Mouse (Mus musculus) midbrain, embryonic 14.5 days (tissue): Measurements from ENCODE around the gene Col5a3. TPM values are rescaled to one million over a fixed set of nuclear protein-coding genes. Genes with fewer than 3 reads are reported as not detected.

Source experiments
- ATAC-seq: fragments of 200-750 bp; cut with Nextera tagmentation; 2 replicates; pipeline ENCODE4 v1.8.0; 2017; ENCODE audit warnings: moderate number of reproducible peaks, moderate library complexity; ENCODE audit not compliant: low FRiP score, low TSS enrichment
- DNase-seq: peaks from one replicate; pipeline ENCODE4 v3.0.0-alpha.2; 2015
- H3K27ac ChIP-seq: fragments of 300-500 bp; sonication (generic); replicated peaks from 2 replicates; pipeline ENCODE4 v1.5.1; 2014; ENCODE audit warnings: mild to moderate bottlenecking, low read depth, low read length, moderate library complexity
- H3K27me3 ChIP-seq: fragments of 300-500 bp; sonication (generic); 2 replicates; pipeline ENCODE4 v1.6.1; 2014; ENCODE audit warnings: low read length, control low read depth, mixed read lengths; ENCODE audit not compliant: control insufficient read depth, insufficient read depth
- H3K36me3 ChIP-seq: fragments of 300-500 bp; sonication (generic); 2 replicates; pipeline ENCODE4 v1.6.1; 2014; ENCODE audit warnings: low read length, control low read depth; ENCODE audit not compliant: control insufficient read depth, insufficient read depth
- H3K4me1 ChIP-seq: fragments of 300-500 bp; sonication (generic); 2 replicates; pipeline ENCODE4 v1.6.1; 2014; ENCODE audit warnings: mild to moderate bottlenecking, antibody characterized with exemption, low read length, control low read depth; ENCODE audit not compliant: control insufficient read depth, insufficient read depth
- H3K4me2 ChIP-seq: fragments of 300-500 bp; sonication (generic); 2 replicates; pipeline ENCODE4 v1.6.1; 2014; ENCODE audit warnings: mild to moderate bottlenecking, low read length, moderate library complexity
- H3K4me3 ChIP-seq: fragments of 300-500 bp; sonication (generic); replicated peaks from 2 replicates; pipeline ENCODE4 v1.5.1; 2014; ENCODE audit warnings: low read depth, low read length
- H3K9ac ChIP-seq: fragments of 300-500 bp; sonication (generic); replicated peaks from 2 replicates; pipeline ENCODE4 v1.6.1; 2014; ENCODE audit warnings: mild to moderate bottlenecking, low read length, moderate library complexity
- H3K9me3 ChIP-seq: fragments of 300-500 bp; sonication (generic); 2 replicates; pipeline ENCODE4 v1.6.1; 2016; ENCODE audit warnings: low read length, control low read depth, mixed read lengths; ENCODE audit not compliant: control insufficient read depth
- WGBS: fragments of 180-500 bp; shearing (Covaris S2); extraction: QIAGEN DNeasy Blood & Tissue Kit; methylation state at CpG from one replicate; pipeline ENCODE4 v1.1.7; 2014; 5-methylcytosine and 5-hydroxymethylcytosine counted together
- polyA plus RNA-seq: library from polyadenylated mRNA; unstranded; fragments of >200 nt; fragmentation: Nextera tagmentation; extraction: Ambion mirVana; gene quantifications from 2 replicates; pipeline ENCODE4 v1.2.1, GENCODE M21; 2014

Gene Col5a3
- polyA plus RNA-seq, 1 experiment from 2014 or later, result 0.45 TPM

DNA sequence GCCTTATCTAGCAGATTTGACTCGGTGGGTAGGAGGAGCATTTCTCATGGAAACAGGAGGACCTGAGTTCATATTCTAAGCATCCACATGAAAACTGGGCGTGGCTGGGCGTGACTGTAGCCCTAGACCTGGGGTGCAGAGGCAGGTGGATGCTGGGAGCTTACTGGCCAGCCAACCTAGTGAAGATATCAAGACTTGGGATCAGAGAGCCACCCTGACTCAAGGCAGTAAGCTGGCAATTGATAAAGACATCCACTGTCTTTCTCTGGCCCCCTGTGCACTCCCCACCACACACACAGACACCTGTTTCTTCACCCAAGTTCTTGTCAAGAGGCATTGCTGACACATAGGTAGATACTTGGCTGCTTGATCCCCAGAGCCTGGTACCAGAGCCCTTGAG is 66.3 kb downstream of the Col5a3 start:
- no peaks in the 10 kb centered on the region for H3K27me3 ChIP-seq
- H3K27ac ChIP-seq, result no peak overlapping the region
- H3K4me1 ChIP-seq, result peaks cover 9% of the 10 kb centered on the region
- H3K9me3 ChIP-seq, result no peaks in the 10 kb centered on the region
- H3K4me3 ChIP-seq, result no peak overlapping the region
- H3K36me3 ChIP-seq, result no peaks in the 10 kb centered on the region
- WGBS, result 91% methylated on average over 3 of the region's 3 CpGs
- no peak overlapping the region for H3K4me2 ChIP-seq
- DNase-seq (no peak), ATAC-seq (no peak)
- no peak overlapping the region for H3K9ac ChIP-seq

DNA sequence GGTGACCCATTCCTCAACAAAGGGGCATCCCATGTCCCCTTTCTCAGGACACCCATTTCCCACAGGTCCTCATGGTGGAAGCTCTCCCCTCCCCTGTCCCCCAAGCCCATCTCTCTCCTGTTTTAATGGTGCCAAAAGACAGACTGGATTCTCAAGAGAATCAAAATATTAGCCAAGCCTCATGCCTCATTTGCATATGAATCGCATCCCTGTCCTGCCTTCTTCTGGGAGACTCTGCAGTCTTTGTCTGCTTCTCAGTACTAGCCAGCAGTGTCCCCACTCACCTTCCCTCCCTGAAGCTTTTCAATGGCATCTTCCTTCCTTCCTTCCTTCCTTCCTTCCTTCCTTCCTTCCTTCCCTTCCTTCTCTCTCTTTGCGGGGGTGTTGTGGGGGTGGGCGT is 67.2 kb downstream of the Col5a3 start:
- H3K9me3 ChIP-seq, result no peaks in the 10 kb centered on the region
- no peak overlapping the region for H3K4me3 ChIP-seq
- no peak overlapping the region for H3K27ac ChIP-seq
- H3K4me1 ChIP-seq, result peaks cover 9% of the 10 kb centered on the region
- H3K27me3 ChIP-seq, result no peaks in the 10 kb centered on the region
- ATAC-seq (no peak), DNase-seq (peak; percentile 28)
- no peaks in the 10 kb centered on the region for H3K36me3 ChIP-seq
- WGBS, result 11% methylated on average over 3 of the region's 3 CpGs
- no peak overlapping the region for H3K9ac ChIP-seq
- H3K4me2 ChIP-seq, result no peak overlapping the region

GRCm38 (mm10) chr9:20746017-20746660 is 68.7 kb downstream of the Col5a3 start, which contains the start of gene Olfm2:
Gene Olfm2, minus strand, starts transcription at chr9:20746349.
- peaks cover 9% of the 10 kb centered on the region for H3K4me1 ChIP-seq
- no peaks in the 10 kb centered on the region for H3K27me3 ChIP-seq
- H3K4me2 ChIP-seq, result peak within 1 kb of the TSS; percentile 76
- H3K9ac ChIP-seq, result peak within 1 kb of the TSS; percentile 90
- ATAC-seq (peak; percentile 74), DNase-seq (peak; percentile 85)
- H3K36me3 ChIP-seq, result no peaks in the 10 kb centered on the region
- WGBS, result under 1% methylated on average over 38 of the region's 50 CpGs
- H3K4me3 ChIP-seq, result peak within 1 kb of the TSS; percentile 70
- H3K27ac ChIP-seq, result peak within 1 kb of the TSS; percentile 61
- H3K9me3 ChIP-seq, result no peaks in the 10 kb centered on the region

GRCm38 (mm10) chr9:20745129-20745966 is 69.5 kb downstream of the Col5a3 start:
- Histone ChIP-seq H3K4me3 (peak overlapping the region; percentile 70), H3K9me3 (no peaks in the 10 kb centered on the region), H3K27me3 (no peaks in the 10 kb centered on the region), H3K4me2 (peak overlapping the region; percentile 76), H3K4me1 (peaks cover 9% of the 10 kb centered on the region), H3K9ac (peak overlapping the region; percentile 90), H3K27ac (peak overlapping the region; percentile 61), H3K36me3 (no peaks in the 10 kb centered on the region)
- 11% methylated on average over 17 of the region's 17 CpGs for WGBS
- DNase-seq (peak; percentile 56), ATAC-seq (peak; percentile 35)

- Histone ChIP-seq H3K4me2 (peak overlapping the region; percentile 76), H3K4me3 (peak overlapping the region; percentile 70), H3K4me1 (peaks cover 9% of the 10 kb centered on the region), H3K9ac (no peak overlapping the region; the same call in 1 of the 2 replicates), H3K27ac (no peak overlapping the region), H3K9me3 (no peaks in the 10 kb centered on the region), H3K36me3 (no peaks in the 10 kb centered on the region), H3K27me3 (no peaks in the 10 kb centered on the region)
- DNase-seq, result peak; percentile 60
- 7% methylated on average over 22 of the region's 22 CpGs for WGBS
- ATAC-seq, result no peak
Measured at GRCm38 (mm10) chr9:20743946-20744738, 70.7 kb downstream of the Col5a3 start.

- H3K9ac ChIP-seq, result no peak overlapping the region
- no peaks in the 10 kb centered on the region for H3K4me1 ChIP-seq
- no peaks in the 10 kb centered on the region for H3K27me3 ChIP-seq
- peak; percentile 87 for DNase-seq
- H3K9me3 ChIP-seq, result no peaks in the 10 kb centered on the region
- 2% methylated on average over 12 of the region's 12 CpGs for WGBS
- no peak overlapping the region for H3K4me2 ChIP-seq
- H3K27ac ChIP-seq, result no peak overlapping the region
- peak; percentile 49; the same call in 1 of the 2 replicates for ATAC-seq
- no peak overlapping the region for H3K4me3 ChIP-seq
- H3K36me3 ChIP-seq, result no peaks in the 10 kb centered on the region
Measured at GRCm38 (mm10) chr9:20740407-20740806, 74.5 kb downstream of the Col5a3 start.

GRCm38 (mm10) chr9:20738251-20738999 is 76.4 kb downstream of the Col5a3 start:
- no peaks in the 10 kb centered on the region for H3K4me1 ChIP-seq
- H3K27me3 ChIP-seq, result no peaks in the 10 kb centered on the region
- no peak overlapping the region for H3K4me2 ChIP-seq
- no peaks in the 10 kb centered on the region for H3K9me3 ChIP-seq
- 47% methylated on average over 8 of the region's 8 CpGs for WGBS
- H3K27ac ChIP-seq, result no peak overlapping the region
- DNase-seq, result peak; percentile 62
- no peaks in the 10 kb centered on the region for H3K36me3 ChIP-seq
- no peak overlapping the region for H3K9ac ChIP-seq
- no peak for ATAC-seq
- H3K4me3 ChIP-seq, result no peak overlapping the region

DNA sequence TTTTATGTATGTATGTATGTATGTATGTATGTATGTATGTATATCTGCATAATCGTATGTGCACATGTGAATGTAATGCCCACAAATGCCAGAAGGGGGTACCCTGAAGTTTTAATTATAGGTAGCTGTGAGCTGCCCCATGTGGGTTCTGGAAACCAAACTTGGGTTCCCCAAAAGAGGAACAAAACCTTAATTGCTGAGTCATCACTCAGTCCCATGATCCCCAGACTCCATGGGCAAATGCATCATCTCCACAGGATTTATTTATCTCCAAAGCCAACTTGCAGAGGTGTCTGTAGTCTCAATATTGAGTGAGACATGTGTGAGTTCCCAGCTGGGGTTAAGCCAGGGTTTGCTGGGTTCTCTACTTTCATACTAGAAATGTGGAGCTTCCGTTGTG is 77.6 kb downstream of the Col5a3 start:
- H3K9me3 ChIP-seq, result no peaks in the 10 kb centered on the region
- H3K4me3 ChIP-seq, result no peak overlapping the region
- WGBS, result 92% methylated on average over 2 of the region's 2 CpGs
- H3K9ac ChIP-seq, result no peak overlapping the region
- ATAC-seq (no peak), DNase-seq (no peak)
- no peaks in the 10 kb centered on the region for H3K4me1 ChIP-seq
- no peaks in the 10 kb centered on the region for H3K36me3 ChIP-seq
- no peak overlapping the region for H3K27ac ChIP-seq
- no peaks in the 10 kb centered on the region for H3K27me3 ChIP-seq
- no peak overlapping the region for H3K4me2 ChIP-seq
